Mouse (Mus musculus): ENCODE measurements at regions not wholly inside any gene's neighbourhood (a gene's known extent, or its start where the extent isn't known, plus 50 kb on each side); places are given as distances from the start of the nearest gene placed in this dataset.
A peak's percentile ranks its signal among the peaks of the same experiment; 100 is the strongest.

GRCm38 (mm10) chr13:107600331-107601131 lies 443.7 kb upstream of the Smim15 start:
- Histone ChIP-seq H3K9ac (0 out of 2 replicates have a peak overlapping the region, but pooled peaks have one; percentile 12), H3K4me1 (replicated peaks) (peaks cover 40% of the 10 kb centered on the region), H3K4me3 (no peak overlapping the region), H3K9me3 (0 out of 2 replicates have a peak, but pooled peaks cover 7% of the 10 kb centered on the region), H3K36me3 (no peaks in the 10 kb centered on the region), H3K27ac (replicated peaks) (no peak overlapping the region), H3K27me3 (no peaks in the 10 kb centered on the region), H3K4me2 (peak overlapping the region; percentile 36)
- 38% methylated on average over 21 of the region's 22 CpGs for WGBS
- ATAC-seq (ENCODE audit: low read depth): peak; percentile 25; the same call in 1 of the 2 replicates

- peaks cover 40% of the 10 kb centered on the region for H3K4me1 ChIP-seq (replicated peaks)
- ATAC-seq (ENCODE audit: low read depth): no peak
- H3K4me3 ChIP-seq: no peak overlapping the region
- no peaks in the 10 kb centered on the region for H3K27me3 ChIP-seq
- H3K4me2 ChIP-seq: no peak overlapping the region
- 34% methylated on average over 4 of the region's 4 CpGs for WGBS
- H3K27ac ChIP-seq (replicated peaks): no peak overlapping the region
- H3K9me3 ChIP-seq: 0 out of 2 replicates have a peak, but pooled peaks cover 7% of the 10 kb centered on the region
- H3K9ac ChIP-seq: no peak overlapping the region
- no peaks in the 10 kb centered on the region for H3K36me3 ChIP-seq
These were observed 445.1 kb upstream of the Smim15 start for GRCm38 (mm10) chr13:107599094-107599644.

GRCm38 (mm10) chr13:107598391-107598790 lies 445.9 kb upstream of the Smim15 start:
- Histone ChIP-seq H3K4me3 (no peak overlapping the region), H3K27ac (replicated peaks) (no peak overlapping the region), H3K9ac (no peak overlapping the region), H3K36me3 (no peaks in the 10 kb centered on the region), H3K4me2 (no peak overlapping the region), H3K9me3 (0 out of 2 replicates have a peak, but pooled peaks cover 1% of the 10 kb centered on the region), H3K27me3 (no peaks in the 10 kb centered on the region), H3K4me1 (replicated peaks) (peaks cover 40% of the 10 kb centered on the region)
- no peak for ATAC-seq (ENCODE audit: low read depth)
- 9% methylated on average over 1 of the region's 1 CpGs for WGBS

DNA sequence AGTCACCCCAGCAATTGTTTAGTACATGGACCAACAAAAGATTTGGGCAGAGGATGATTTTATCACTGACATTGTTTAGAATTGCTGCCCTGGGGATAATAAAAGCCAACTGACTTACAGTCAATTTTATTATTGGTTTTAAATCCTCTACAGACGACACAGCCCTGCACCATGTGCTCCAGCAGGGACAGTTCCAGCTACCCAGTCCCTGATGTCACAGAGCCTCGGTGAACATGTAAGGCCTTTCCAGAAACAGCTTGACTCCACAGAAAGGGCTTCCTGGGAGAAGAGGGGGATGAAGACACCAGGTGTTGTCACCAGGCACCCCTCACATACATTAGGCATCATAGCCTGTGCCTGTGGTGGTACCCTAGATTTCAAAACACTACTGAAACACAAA lies 447.0 kb upstream of the Smim15 start:
- H3K4me2 ChIP-seq: no peak overlapping the region
- peak; percentile 74 for ATAC-seq (ENCODE audit: low read depth)
- no peaks in the 10 kb centered on the region for H3K27me3 ChIP-seq
- H3K9me3 ChIP-seq: no peaks in the 10 kb centered on the region
- 30% methylated on average over 2 of the region's 2 CpGs for WGBS
- H3K4me1 ChIP-seq (replicated peaks): peaks cover 40% of the 10 kb centered on the region
- no peak overlapping the region for H3K9ac ChIP-seq
- H3K27ac ChIP-seq (replicated peaks): peak overlapping the region; percentile 38; the same call in 1 of the 2 replicates
- no peaks in the 10 kb centered on the region for H3K36me3 ChIP-seq
- H3K4me3 ChIP-seq: no peak overlapping the region

DNA sequence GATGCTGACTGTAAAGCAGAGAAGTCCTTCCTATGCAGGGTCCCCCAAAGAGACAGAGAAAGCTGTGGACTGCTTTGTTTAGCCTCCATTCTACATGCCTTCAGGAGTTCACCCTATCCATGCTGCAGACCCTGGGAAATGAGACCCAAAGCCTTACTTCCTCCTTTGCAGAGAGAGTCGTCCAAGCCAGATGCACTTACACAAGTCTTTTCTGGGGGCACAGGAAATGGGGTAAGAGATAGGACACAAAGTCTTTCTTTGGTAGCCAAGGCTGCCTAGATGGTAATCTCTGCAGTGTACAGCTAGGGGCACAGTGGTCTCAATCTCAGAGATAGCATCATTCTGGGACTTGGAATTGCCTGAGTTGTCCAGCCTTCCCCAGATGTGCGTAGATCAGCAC lies 448.1 kb upstream of the Smim15 start:
- 85% methylated on average over 2 of the region's 2 CpGs for WGBS
- Histone ChIP-seq H3K4me1 (replicated peaks) (peaks cover 40% of the 10 kb centered on the region), H3K4me3 (no peak overlapping the region), H3K4me2 (no peak overlapping the region), H3K9ac (no peak overlapping the region), H3K36me3 (no peaks in the 10 kb centered on the region), H3K27ac (replicated peaks) (no peak overlapping the region), H3K9me3 (no peaks in the 10 kb centered on the region), H3K27me3 (no peaks in the 10 kb centered on the region)
- no peak for ATAC-seq (ENCODE audit: low read depth)

GRCm38 (mm10) chr13:107588399-107589002 lies 455.7 kb upstream of the Smim15 start:
- H3K4me1 ChIP-seq (replicated peaks): peaks cover 14% of the 10 kb centered on the region
- no peaks in the 10 kb centered on the region for H3K36me3 ChIP-seq
- no peak for ATAC-seq (ENCODE audit: low read depth)
- H3K9ac ChIP-seq: no peak overlapping the region
- no peaks in the 10 kb centered on the region for H3K9me3 ChIP-seq
- H3K4me2 ChIP-seq: no peak overlapping the region
- H3K4me3 ChIP-seq: no peak overlapping the region
- H3K27me3 ChIP-seq: no peaks in the 10 kb centered on the region; the same call in 1 of the 2 replicates
- no peak overlapping the region for H3K27ac ChIP-seq (replicated peaks)
- WGBS: 51% methylated on average over 9 of the region's 9 CpGs

- Histone ChIP-seq H3K36me3 (no peaks in the 10 kb centered on the region), H3K27me3 (no peaks in the 10 kb centered on the region; the same call in 1 of the 2 replicates), H3K4me1 (replicated peaks) (peaks cover 14% of the 10 kb centered on the region), H3K27ac (replicated peaks) (no peak overlapping the region), H3K4me2 (no peak overlapping the region), H3K9ac (no peak overlapping the region), H3K4me3 (no peak overlapping the region), H3K9me3 (no peaks in the 10 kb centered on the region)
- WGBS: 66% methylated on average over 8 of the region's 8 CpGs
- no peak for ATAC-seq (ENCODE audit: low read depth)
These were observed 456.6 kb upstream of the Smim15 start for GRCm38 (mm10) chr13:107587678-107588077.

GRCm38 (mm10) chr13:107585936-107586335 lies 458.3 kb upstream of the Smim15 start:
- WGBS: 54% methylated on average over 9 of the region's 9 CpGs
- Histone ChIP-seq H3K27me3 (no peaks in the 10 kb centered on the region; the same call in 1 of the 2 replicates), H3K27ac (replicated peaks) (no peak overlapping the region; the same call in 1 of the 2 replicates), H3K4me1 (replicated peaks) (peaks cover 14% of the 10 kb centered on the region), H3K9ac (no peak overlapping the region), H3K4me3 (no peak overlapping the region), H3K9me3 (no peaks in the 10 kb centered on the region), H3K4me2 (no peak overlapping the region), H3K36me3 (no peaks in the 10 kb centered on the region)
- no peak for ATAC-seq (ENCODE audit: low read depth)

- Histone ChIP-seq H3K4me3 (no peak overlapping the region), H3K9ac (no peak overlapping the region), H3K4me1 (replicated peaks) (peaks cover 14% of the 10 kb centered on the region), H3K36me3 (no peaks in the 10 kb centered on the region), H3K27me3 (no peaks in the 10 kb centered on the region; the same call in 1 of the 2 replicates), H3K4me2 (no peak overlapping the region), H3K9me3 (no peaks in the 10 kb centered on the region), H3K27ac (replicated peaks) (peak overlapping the region; percentile 38; the same call in 1 of the 2 replicates)
- ATAC-seq (ENCODE audit: low read depth): no peak
- WGBS: 17% methylated on average over 4 of the region's 4 CpGs
These were observed 458.9 kb upstream of the Smim15 start for GRCm38 (mm10) chr13:107585353-107585752.

DNA sequence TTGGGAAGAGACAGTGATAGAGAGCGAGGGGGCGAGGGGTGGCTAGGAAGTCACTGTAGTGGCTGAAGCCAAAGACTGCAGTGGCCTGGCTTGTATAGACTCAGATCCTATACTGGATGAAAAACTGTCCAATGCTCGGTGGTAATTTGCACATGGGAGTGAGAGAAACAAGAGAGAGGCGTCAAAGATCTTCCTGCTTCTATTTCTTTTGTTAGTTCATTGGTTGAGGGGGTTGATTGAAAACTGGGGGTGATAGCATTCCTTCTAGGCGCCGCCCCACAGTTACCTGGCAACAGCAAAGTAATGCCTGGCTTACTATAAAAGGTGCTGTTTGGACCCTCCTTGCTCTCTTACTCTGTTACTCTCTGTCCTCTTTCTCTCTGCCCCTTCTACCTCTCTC lies 465.3 kb upstream of the Smim15 start:
- no peak overlapping the region for H3K4me3 ChIP-seq
- H3K9me3 ChIP-seq: no peaks in the 10 kb centered on the region
- H3K9ac ChIP-seq: no peak overlapping the region
- no peak for ATAC-seq (ENCODE audit: low read depth)
- H3K27ac ChIP-seq (replicated peaks): no peak overlapping the region
- WGBS: 80% methylated on average over 6 of the region's 6 CpGs
- no peaks in the 10 kb centered on the region for H3K4me1 ChIP-seq (replicated peaks)
- no peaks in the 10 kb centered on the region for H3K27me3 ChIP-seq
- no peaks in the 10 kb centered on the region for H3K36me3 ChIP-seq
- no peak overlapping the region for H3K4me2 ChIP-seq

DNA sequence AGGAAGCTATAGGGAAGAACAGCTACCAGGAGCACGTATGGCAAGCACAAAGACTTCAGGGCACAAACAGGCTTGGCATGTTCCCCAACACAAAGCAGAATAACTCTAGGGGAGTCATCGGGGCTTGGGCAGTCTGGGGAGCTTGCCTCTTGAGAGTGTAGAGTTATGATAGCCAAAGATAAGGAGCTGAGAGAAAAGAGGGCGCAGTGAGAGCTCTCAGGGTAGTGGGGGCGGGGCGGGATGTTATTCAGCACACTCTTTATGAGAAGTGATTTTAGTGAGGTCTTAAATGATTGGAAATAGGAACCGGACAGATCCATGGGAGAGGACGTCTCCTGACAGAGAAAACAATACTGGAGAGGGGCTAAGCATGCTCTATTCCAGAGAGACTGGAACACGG lies 466.4 kb upstream of the Smim15 start:
- Histone ChIP-seq H3K9ac (no peak overlapping the region), H3K9me3 (no peaks in the 10 kb centered on the region), H3K36me3 (no peaks in the 10 kb centered on the region), H3K4me3 (no peak overlapping the region), H3K27me3 (no peaks in the 10 kb centered on the region), H3K4me2 (no peak overlapping the region), H3K4me1 (replicated peaks) (no peaks in the 10 kb centered on the region), H3K27ac (replicated peaks) (no peak overlapping the region)
- WGBS: 82% methylated on average over 8 of the region's 8 CpGs
- ATAC-seq (ENCODE audit: low read depth): no peak

DNA sequence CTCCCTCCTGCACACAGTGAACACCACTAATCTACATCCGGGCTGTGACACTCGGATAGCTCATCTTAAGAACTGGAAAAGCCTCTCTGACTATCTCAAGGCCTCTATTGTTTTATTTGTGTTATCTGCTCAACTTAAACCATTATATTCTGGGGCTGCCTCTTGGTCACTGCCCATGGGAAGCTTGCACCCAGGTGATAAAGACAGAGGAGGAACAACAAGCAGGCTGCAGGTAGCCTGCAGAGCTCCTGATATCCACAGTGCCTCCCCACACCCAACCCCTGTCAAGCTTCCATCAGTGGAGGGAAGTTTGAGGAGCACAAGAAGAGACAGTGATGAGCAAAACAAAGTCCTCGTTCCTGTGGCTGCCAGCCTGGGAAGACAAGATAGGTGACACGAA lies 467.0 kb upstream of the Smim15 start:
- 81% methylated on average over 4 of the region's 4 CpGs for WGBS
- no peaks in the 10 kb centered on the region for H3K36me3 ChIP-seq
- no peaks in the 10 kb centered on the region for H3K9me3 ChIP-seq
- no peak overlapping the region for H3K4me3 ChIP-seq
- no peak for ATAC-seq (ENCODE audit: low read depth)
- H3K9ac ChIP-seq: no peak overlapping the region
- H3K27me3 ChIP-seq: no peaks in the 10 kb centered on the region
- H3K4me1 ChIP-seq (replicated peaks): no peaks in the 10 kb centered on the region
- H3K27ac ChIP-seq (replicated peaks): no peak overlapping the region
- no peak overlapping the region for H3K4me2 ChIP-seq
